In genomic region chr7:144427460-144427859, GRCm38 (mm10) we compare ENCODE assay signal across 13 mouse cellular contexts. TPM values are rescaled to one million over a fixed set of nuclear protein-coding genes. Genes with fewer than 3 reads are reported as not detected.
DNase-seq lines count a peak whose midpoint lies in the region; ATAC-seq and TF ChIP-seq lines count a peak whose summit lies in the region.
"Had no signal": no experiment of that assay in that cellular context is flagged by ENCODE, and none has a peak within 500 bp of the region (broad histone marks: within the 10 kb centered on the region; RNA-seq: fewer than 3 reads in every experiment).

No protein-coding gene starts in this region.

- H3K9ac ChIP-seq in kidney, postnatal 0 days (ENCODE audit: low read depth, low read length): no peak overlapping the region
- H3K9ac ChIP-seq in stomach, postnatal 0 days (ENCODE audit: low read length): no peak overlapping the region
- no peak overlapping the region for H3K9ac ChIP-seq in midbrain, embryonic 11.5 days (ENCODE audit: low read length)
- H3K9ac ChIP-seq: embryonic facial prominence, embryonic 12.5 days had no signal

- no peaks in the 10 kb centered on the region for H3K9me3 ChIP-seq in kidney, postnatal 0 days (replicated peaks; ENCODE audit: low read length)
- H3K9me3 ChIP-seq in stomach, postnatal 0 days (ENCODE audit: control insufficient read depth, low read length): no peaks in the 10 kb centered on the region
- H3K9me3 ChIP-seq in midbrain, embryonic 11.5 days (ENCODE audit: control insufficient read depth, low read length): no peaks in the 10 kb centered on the region
- no peaks in the 10 kb centered on the region for H3K9me3 ChIP-seq in forebrain, embryonic 10.5 days
- H3K9me3 ChIP-seq: embryonic facial prominence, embryonic 12.5 days had no signal

- TF ChIP-seq POLR2A in brain, embryonic 14.5 days (IDR thresholded peaks at IDR 0.05; ENCODE audit: borderline replicate concordance, extremely low read depth, insufficient read depth, insufficient read length, poor library complexity, severe bottlenecking): no peak

- no peaks in the 10 kb centered on the region for H3K36me3 ChIP-seq in kidney, postnatal 0 days (ENCODE audit: insufficient read depth, low read length)
- no peaks in the 10 kb centered on the region for H3K36me3 ChIP-seq in stomach, postnatal 0 days (ENCODE audit: control insufficient read depth, insufficient read depth, low read length)
- H3K36me3 ChIP-seq in midbrain, embryonic 11.5 days (ENCODE audit: control insufficient read depth, insufficient read depth, low read length): no peaks in the 10 kb centered on the region
- H3K36me3 ChIP-seq in forebrain, embryonic 10.5 days (replicated peaks): no peaks in the 10 kb centered on the region
- H3K36me3 ChIP-seq: embryonic facial prominence, embryonic 12.5 days had no signal

- no peak overlapping the region for H3K4me2 ChIP-seq in kidney, postnatal 0 days (ENCODE audit: low read length)
- no peak overlapping the region for H3K4me2 ChIP-seq in stomach, postnatal 0 days (replicated peaks; ENCODE audit: low read depth)
- no peak overlapping the region for H3K4me2 ChIP-seq in midbrain, embryonic 11.5 days
- H3K4me2 ChIP-seq: embryonic facial prominence, embryonic 12.5 days; heart, embryonic 11.5 days had no signal

- peak; percentile 47; the same call in 1 of the 2 replicates for TF ChIP-seq CTCF in kidney, postnatal 0 days (IDR thresholded peaks at IDR 0.05; ENCODE audit: low read depth)
- TF ChIP-seq CTCF in brain, embryonic 14.5 days (IDR thresholded peaks at IDR 0.05; ENCODE audit: borderline replicate concordance, extremely low read depth, insufficient read depth, insufficient read length): peak; percentile 25; the same call in 1 of the 2 replicates
- peak; percentile 59 for TF ChIP-seq CTCF in stomach, postnatal 0 days (IDR thresholded peaks at IDR 0.05; ENCODE audit: low read depth)

- no peaks in the 10 kb centered on the region for H3K27me3 ChIP-seq in kidney, postnatal 0 days (ENCODE audit: insufficient read depth, low read length)
- no peaks in the 10 kb centered on the region for H3K27me3 ChIP-seq in stomach, postnatal 0 days (ENCODE audit: control insufficient read depth, insufficient read depth, low read length)
- H3K27me3 ChIP-seq in midbrain, embryonic 11.5 days (ENCODE audit: control insufficient read depth, insufficient read depth, low read length): no peaks in the 10 kb centered on the region
- no peaks in the 10 kb centered on the region for H3K27me3 ChIP-seq in forebrain, embryonic 10.5 days (ENCODE audit: poor library complexity, severe bottlenecking)
- H3K27me3 ChIP-seq: embryonic facial prominence, embryonic 12.5 days had no signal

- no peak for TF ChIP-seq EP300 in stomach, postnatal 0 days (optimal IDR thresholded peaks at IDR 0.05)

- H3K4me3 ChIP-seq in kidney, postnatal 0 days (replicated peaks; ENCODE audit: low read depth, low read length): no peak overlapping the region
- H3K4me3 ChIP-seq in stomach, postnatal 0 days (ENCODE audit: low read depth, low read length): no peak overlapping the region
- no peak overlapping the region for H3K4me3 ChIP-seq in midbrain, embryonic 11.5 days (ENCODE audit: low read depth, low read length)
- H3K4me3 ChIP-seq in forebrain, embryonic 10.5 days: no peak overlapping the region
- H3K4me3 ChIP-seq: embryonic facial prominence, embryonic 12.5 days; myocyte had no signal

- H3K27ac ChIP-seq in kidney, postnatal 0 days: no peak overlapping the region
- no peak overlapping the region for H3K27ac ChIP-seq in stomach, postnatal 0 days (replicated peaks)
- H3K27ac ChIP-seq in midbrain, embryonic 11.5 days (ENCODE audit: low read depth, low read length): no peak overlapping the region
- no peak overlapping the region for H3K27ac ChIP-seq in forebrain, embryonic 10.5 days
- H3K27ac ChIP-seq: embryonic facial prominence, embryonic 12.5 days had no signal

- WGBS in kidney, postnatal 0 days: 77% methylated on average over 3 of the region's 3 CpGs
- 72% methylated on average over 3 of the region's 3 CpGs for WGBS in stomach, postnatal 0 days
- 79% methylated on average over 3 of the region's 3 CpGs for WGBS in midbrain, embryonic 11.5 days
- WGBS in forebrain, embryonic 10.5 days: 89% methylated on average over 3 of the region's 3 CpGs

- no peak for ATAC-seq in kidney, postnatal 0 days (replicated peaks; ENCODE audit: low FRiP score, low read depth)
- no peak for ATAC-seq in stomach, postnatal 0 days (ENCODE audit: low FRiP score, low TSS enrichment)
- ATAC-seq in midbrain, embryonic 11.5 days (ENCODE audit: low FRiP score): no peak

- no peak for DNase-seq in kidney, postnatal 0 days (ENCODE audit: low spot score)
- no peak for DNase-seq in kidney, postnatal 4 days
- DNase-seq in thymus, postnatal 14 days: peak; percentile 13
- DNase-seq in thymus, postnatal 0 days (ENCODE audit: low spot score): no peak
- DNase-seq in brain, embryonic 14.5 days (ENCODE audit: low read depth): no peak
- DNase-seq in stomach, postnatal 0 days (ENCODE audit: low spot score): no peak
- no peak for DNase-seq in midbrain, embryonic 11.5 days (ENCODE audit: low spot score, missing footprints)
- DNase-seq in forebrain, embryonic 10.5 days (ENCODE audit: extremely low spot score, low spot score): no peak
- DNase-seq: adrenal gland, adult 8-10 months; cerebellum, adult 8-10 months had no signal

- H3K4me1 ChIP-seq in kidney, postnatal 0 days (replicated peaks; ENCODE audit: insufficient read depth, low read length): no peaks in the 10 kb centered on the region
- no peaks in the 10 kb centered on the region for H3K4me1 ChIP-seq in stomach, postnatal 0 days (replicated peaks; ENCODE audit: control insufficient read depth, insufficient read depth)
- H3K4me1 ChIP-seq in midbrain, embryonic 11.5 days (ENCODE audit: control insufficient read depth, insufficient read depth, low read length): no peaks in the 10 kb centered on the region
- no peaks in the 10 kb centered on the region for H3K4me1 ChIP-seq in forebrain, embryonic 10.5 days
- H3K4me1 ChIP-seq: embryonic facial prominence, embryonic 12.5 days had no signal

RNA-seq across cellular contexts. Expression of gene Cttn, which starts 43.3 kb away (rescaled TPM):
- 136 and 154 TPM in 2 replicates for polyA plus RNA-seq in kidney, postnatal 0 days (2015; fragmentation: Nextera tagmentation; extraction: Ambion mirVana)
- polyA plus RNA-seq in thymus, postnatal 0 days (2015; fragmentation: Nextera tagmentation; extraction: Ambion mirVana): 37.3 and 38.9 TPM in 2 replicates
- polyA plus RNA-seq in brain, embryonic 14.5 days (2012; rRNA removed): 171 and 175 TPM in 2 replicates
- 137 and 141 TPM in 2 replicates for polyA plus RNA-seq in stomach, postnatal 0 days (2015; fragmentation: Nextera tagmentation; extraction: Ambion mirVana)
- 193 and 196 TPM in 2 replicates for polyA plus RNA-seq in midbrain, embryonic 11.5 days (2014; fragmentation: Nextera tagmentation; extraction: Ambion mirVana)
- polyA plus RNA-seq in forebrain, embryonic 10.5 days (2016; fragmentation: Nextera tagmentation; extraction: Ambion mirVana): 192 and 204 TPM in 2 replicates
